Mouse (Mus musculus) brain, embryonic 14.5 days (tissue): ENCODE measurements around the gene Scmh1.

Experiments
- CTCF ChIP-seq: fragments of 200-500 bp; IDR thresholded peaks from 2 replicates; pipeline ENCODE4 v1.5.1; 2012; ENCODE audit warnings: inconsistent platforms, mild to moderate bottlenecking, moderate library complexity, borderline replicate concordance; ENCODE audit not compliant: insufficient read depth, insufficient read length; ENCODE audit errors: extremely low read depth
- POLR2A ChIP-seq: fragments of 200-500 bp; IDR thresholded peaks from 2 replicates; pipeline ENCODE4 v1.6.1; 2012; ENCODE audit warnings: mild to moderate bottlenecking, inconsistent platforms, borderline replicate concordance; ENCODE audit not compliant: poor library complexity, insufficient read depth, insufficient read length, severe bottlenecking; ENCODE audit errors: extremely low read depth

- TF ChIP-seq CTCF (no peak), POLR2A (no peak)
Measured at GRCm38 (mm10) chr4:120430601-120431000, 25.5 kb downstream of the Scmh1 start.
